Mouse (Mus musculus) intestine, postnatal 0 days (tissue): ENCODE measurements around the gene Bub1. TPM values are rescaled to one million over a fixed set of nuclear protein-coding genes. Genes with fewer than 3 reads are reported as not detected.
A peak's percentile ranks its signal among the peaks of the same experiment; 100 is the strongest.

Experiments used
- ATAC-seq: fragments of 200-750 bp; cut with Nextera tagmentation; 2 replicates; pipeline ENCODE4 v1.8.0; 2017; ENCODE audit warnings: mild to moderate bottlenecking, moderate TSS enrichment, moderate library complexity
- H3K27ac ChIP-seq: fragments of 300-500 bp; sonication (generic); 2 replicates; pipeline ENCODE4 v1.5.1; 2014; ENCODE audit warnings: mild to moderate bottlenecking, low read depth, low read length, moderate library complexity
- H3K27me3 ChIP-seq: fragments of 300-500 bp; sonication (generic); replicated peaks from 2 replicates; pipeline ENCODE4 v1.6.1; 2014; ENCODE audit warnings: low read length, mixed read lengths; ENCODE audit not compliant: control insufficient read depth, insufficient read depth
- H3K36me3 ChIP-seq: fragments of 300-500 bp; sonication (generic); 2 replicates; pipeline ENCODE4 v1.6.1; 2014; ENCODE audit warnings: mild to moderate bottlenecking, moderate library complexity; ENCODE audit not compliant: control insufficient read depth, insufficient read depth
- H3K4me1 ChIP-seq: fragments of 300-500 bp; sonication (generic); replicated peaks from 2 replicates; pipeline ENCODE4 v1.6.1; 2014; ENCODE audit warnings: antibody characterized with exemption, low read length, mixed read lengths; ENCODE audit not compliant: control insufficient read depth, insufficient read depth
- H3K4me2 ChIP-seq: fragments of 300-500 bp; sonication (generic); replicated peaks from 2 replicates; pipeline ENCODE4 v1.6.1; 2014; ENCODE audit warnings: low read depth, mild to moderate bottlenecking, moderate library complexity
- H3K4me3 ChIP-seq: fragments of 300-500 bp; sonication (generic); 2 replicates; pipeline ENCODE4 v1.5.1; 2014; ENCODE audit warnings: low read depth, low read length
- H3K9ac ChIP-seq: fragments of 300-500 bp; sonication (generic); 2 replicates; pipeline ENCODE4 v1.6.1; 2014; ENCODE audit warnings: mild to moderate bottlenecking, low read depth, low read length
- H3K9me3 ChIP-seq: fragments of 300-500 bp; sonication (generic); 2 replicates; pipeline ENCODE4 v1.6.1; 2016; ENCODE audit warnings: mixed run types; ENCODE audit not compliant: control insufficient read depth
- CTCF ChIP-seq: sonication (generic); IDR thresholded peaks from 2 replicates; pipeline ENCODE4 v1.5.1; 2016; ENCODE audit warnings: low read depth, mild to moderate bottlenecking, control low read depth, antibody characterized with exemption, moderate library complexity
- WGBS: fragments of 180-500 bp; shearing (Covaris S2); extraction: QIAGEN DNeasy Blood & Tissue Kit; methylation state at CpG from one replicate; pipeline ENCODE4 v1.1.7; 2014; 5-methylcytosine and 5-hydroxymethylcytosine counted together
- polyA plus RNA-seq: library from polyadenylated mRNA; unstranded; fragments of >200 nt; fragmentation: Nextera tagmentation; extraction: Ambion mirVana; gene quantifications from 2 replicates; pipeline ENCODE4 v1.2.1, GENCODE M21; 2015

The Bub1 gene
- polyA plus RNA-seq, 1 experiment from 2014 or later: 6.3 TPM

DNA sequence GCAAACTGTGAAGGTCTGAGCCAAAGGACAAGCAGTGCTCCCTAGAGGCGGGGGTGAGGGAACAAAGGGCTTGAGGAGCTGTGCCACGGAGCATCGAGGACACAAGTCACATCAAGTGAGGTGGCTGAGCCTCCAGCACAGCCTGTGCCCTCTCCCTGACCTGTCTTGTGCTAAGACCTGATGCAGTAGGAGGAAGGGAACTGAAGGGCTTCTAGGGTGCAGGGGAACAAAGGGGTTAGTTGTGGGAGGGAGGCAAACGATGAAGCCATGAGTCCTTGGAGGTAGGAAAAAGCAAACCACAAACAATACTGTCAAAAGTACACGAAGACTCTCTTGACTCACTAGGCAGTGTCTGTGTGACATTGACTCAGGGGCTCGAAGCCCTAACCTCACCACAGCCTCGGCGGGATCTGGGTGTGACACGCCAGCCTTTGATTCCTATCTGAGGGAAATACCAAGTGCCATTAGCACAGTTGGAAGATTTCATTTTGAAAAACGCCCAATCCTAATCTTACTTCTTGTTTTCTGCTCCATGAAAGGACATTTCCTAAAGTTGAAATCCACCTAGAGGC is 71.2 kb downstream of the Bub1 start:
- Histone ChIP-seq H3K27me3 (no peaks in the 10 kb centered on the region), H3K27ac (no peak overlapping the region), H3K9ac (no peak overlapping the region), H3K4me3 (no peak overlapping the region), H3K36me3 (no peaks in the 10 kb centered on the region; the same call in 1 of the 2 replicates), H3K4me2 (no peak overlapping the region), H3K9me3 (no peaks in the 10 kb centered on the region), H3K4me1 (no peaks in the 10 kb centered on the region)
- no peak for ATAC-seq
- TF ChIP-seq CTCF: no peak
- WGBS: 66% methylated on average over 10 of the region's 10 CpGs

DNA sequence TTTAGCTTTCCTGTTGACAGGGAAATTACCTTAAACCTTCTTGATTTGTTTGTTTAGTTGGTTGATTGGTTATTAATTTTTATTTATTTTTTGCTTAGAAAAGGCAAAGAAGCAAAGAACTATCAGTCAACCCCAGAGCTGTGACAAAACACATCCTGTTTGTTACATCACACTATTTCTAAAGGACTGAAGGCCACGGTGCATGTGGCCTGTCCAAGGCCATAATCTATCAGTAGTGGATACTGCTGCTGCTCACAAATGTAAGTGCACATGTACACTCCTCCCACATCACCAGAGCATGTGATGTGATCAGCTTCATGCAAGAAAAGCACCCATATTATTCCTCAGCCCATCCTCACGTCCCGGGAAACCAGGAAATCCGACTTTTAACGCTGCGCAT is 71.7 kb downstream of the Bub1 start:
- WGBS: 88% methylated on average over 6 of the region's 6 CpGs
- H3K27me3 ChIP-seq: no peaks in the 10 kb centered on the region
- no peak overlapping the region for H3K27ac ChIP-seq
- H3K9me3 ChIP-seq: no peaks in the 10 kb centered on the region
- no peak for ATAC-seq
- TF ChIP-seq CTCF: no peak
- H3K4me3 ChIP-seq: no peak overlapping the region
- H3K4me2 ChIP-seq: no peak overlapping the region
- no peaks in the 10 kb centered on the region; the same call in 1 of the 2 replicates for H3K36me3 ChIP-seq
- H3K4me1 ChIP-seq: no peaks in the 10 kb centered on the region
- no peak overlapping the region for H3K9ac ChIP-seq

DNA sequence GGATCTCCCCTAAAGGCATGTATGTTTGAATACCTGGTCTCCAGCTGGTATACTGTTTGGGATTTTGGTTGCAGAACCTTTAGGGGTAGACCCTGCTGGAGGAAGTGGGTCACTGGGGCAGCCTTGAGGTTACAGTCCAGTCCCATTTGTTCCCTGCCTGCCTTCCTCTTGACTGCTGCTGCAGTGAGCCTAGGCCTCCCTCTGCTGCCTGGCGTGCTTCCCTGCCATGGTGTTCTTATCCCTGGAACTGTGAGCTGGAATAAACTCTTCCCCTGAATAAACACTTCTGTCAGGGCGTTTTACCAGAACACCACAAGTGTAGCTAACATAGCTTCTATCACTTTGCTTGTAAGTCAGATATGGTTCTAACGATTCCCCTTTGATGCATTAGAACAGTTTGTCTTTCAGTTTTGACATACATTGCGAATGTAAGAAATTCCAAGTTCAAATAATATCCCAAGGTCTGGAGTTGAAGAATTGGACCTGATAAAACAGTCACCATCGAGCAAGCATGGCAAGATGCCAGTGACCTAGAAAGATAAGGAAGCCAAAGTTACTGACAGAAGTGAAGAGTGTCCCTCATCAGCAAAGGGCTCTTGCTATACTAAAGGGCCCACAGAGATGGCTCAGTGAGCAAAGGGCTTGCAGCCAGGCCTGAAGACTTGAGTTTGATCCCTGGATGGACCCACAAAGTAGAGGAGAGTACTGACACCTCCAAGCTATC is 72.3 kb downstream of the Bub1 start:
- 62% methylated on average over 5 of the region's 5 CpGs for WGBS
- no peak overlapping the region for H3K27ac ChIP-seq
- H3K9ac ChIP-seq: no peak overlapping the region
- H3K4me3 ChIP-seq: no peak overlapping the region
- TF ChIP-seq CTCF: peak; percentile 64
- no peaks in the 10 kb centered on the region for H3K4me1 ChIP-seq
- no peaks in the 10 kb centered on the region; the same call in 1 of the 2 replicates for H3K36me3 ChIP-seq
- no peaks in the 10 kb centered on the region for H3K9me3 ChIP-seq
- no peaks in the 10 kb centered on the region for H3K27me3 ChIP-seq
- no peak for ATAC-seq
- no peak overlapping the region for H3K4me2 ChIP-seq

DNA sequence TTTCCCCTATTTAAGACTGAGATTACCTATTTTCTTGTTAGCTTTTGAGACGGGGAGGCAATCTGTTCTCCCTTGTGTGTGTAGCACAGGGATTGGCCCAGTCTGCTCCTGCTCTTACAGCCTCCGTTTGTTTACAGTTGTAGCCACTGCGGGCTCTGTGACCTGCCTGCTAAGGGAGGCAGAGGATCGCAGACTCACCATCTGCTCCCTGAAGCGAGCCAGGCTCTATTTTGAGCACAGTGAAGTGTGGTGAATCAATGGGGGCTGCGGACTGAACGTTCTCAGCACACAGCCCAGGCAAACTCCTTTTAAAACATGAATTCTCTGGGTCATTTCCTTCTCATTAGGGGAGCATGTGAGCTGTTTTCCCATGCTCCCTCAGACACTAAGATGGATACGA is 74.5 kb downstream of the Bub1 start:
- no peaks in the 10 kb centered on the region for H3K27me3 ChIP-seq
- no peak for ATAC-seq
- no peaks in the 10 kb centered on the region; the same call in 1 of the 2 replicates for H3K36me3 ChIP-seq
- no peaks in the 10 kb centered on the region for H3K9me3 ChIP-seq
- no peaks in the 10 kb centered on the region for H3K4me1 ChIP-seq
- H3K9ac ChIP-seq: no peak overlapping the region
- no peak overlapping the region for H3K4me2 ChIP-seq
- no peak overlapping the region for H3K4me3 ChIP-seq
- 35% methylated on average over 8 of the region's 8 CpGs for WGBS
- TF ChIP-seq CTCF: no peak
- H3K27ac ChIP-seq: no peak overlapping the region

DNA sequence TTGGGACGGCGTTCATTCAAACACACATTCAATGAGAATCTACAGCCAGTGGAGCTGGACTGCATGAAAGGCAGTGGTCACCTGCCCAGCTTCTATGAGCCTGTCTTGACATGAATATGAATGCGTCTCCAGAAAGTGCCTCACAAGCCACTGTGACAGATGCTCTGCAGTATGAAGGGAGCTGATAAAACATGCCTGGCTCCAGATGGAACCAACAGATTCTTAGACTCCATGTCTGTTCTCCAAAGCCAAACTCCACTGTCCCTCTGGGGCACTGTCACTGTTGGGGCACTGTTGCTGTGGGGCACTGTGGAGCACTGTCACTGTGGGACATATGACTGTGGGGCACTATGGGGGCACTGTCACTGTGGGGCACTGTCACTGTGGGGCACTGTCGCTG is 77.6 kb downstream of the Bub1 start:
- H3K4me1 ChIP-seq: no peaks in the 10 kb centered on the region
- H3K4me2 ChIP-seq: no peak overlapping the region
- WGBS: 89% methylated on average over 4 of the region's 4 CpGs
- TF ChIP-seq CTCF: no peak
- H3K9ac ChIP-seq: no peak overlapping the region
- H3K36me3 ChIP-seq: no peaks in the 10 kb centered on the region
- ATAC-seq: no peak
- H3K27me3 ChIP-seq: no peaks in the 10 kb centered on the region
- H3K27ac ChIP-seq: no peak overlapping the region
- H3K9me3 ChIP-seq: no peaks in the 10 kb centered on the region
- no peak overlapping the region for H3K4me3 ChIP-seq

DNA sequence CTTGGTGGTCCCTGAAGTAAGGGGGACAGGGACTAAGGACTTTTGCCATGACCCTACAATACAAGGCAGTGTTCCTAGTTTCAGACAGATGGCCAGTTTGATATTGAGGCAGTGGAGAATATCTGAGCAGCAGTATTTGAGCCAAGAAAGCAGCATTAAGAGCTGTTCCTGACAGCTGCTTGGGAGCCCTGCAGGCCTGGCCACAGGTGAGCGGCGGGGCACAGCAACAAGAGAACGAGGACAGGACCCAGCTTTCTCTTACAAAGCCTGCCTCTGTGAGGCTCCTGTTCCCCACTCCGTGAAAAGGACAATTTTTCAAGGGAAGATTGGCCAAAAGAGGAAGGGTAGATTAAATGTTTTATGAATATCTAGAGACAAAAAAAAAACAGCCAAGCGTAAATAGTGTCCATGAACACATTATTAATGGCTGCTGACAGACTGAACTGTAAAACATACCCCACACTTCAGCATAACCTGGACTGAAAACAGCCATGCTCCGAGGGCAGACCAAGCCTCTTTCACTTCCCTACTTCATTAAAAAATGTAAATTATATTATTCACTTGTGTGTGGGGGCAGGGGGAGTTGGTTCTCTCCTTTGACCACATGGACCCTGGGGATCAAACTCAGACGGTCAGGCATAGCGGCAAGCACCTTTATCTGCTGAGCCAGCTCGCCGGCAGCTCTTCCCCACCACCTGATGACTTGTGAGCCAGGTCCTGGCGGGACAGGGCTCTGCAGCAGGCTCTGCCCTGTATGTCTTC is 79.6 kb downstream of the Bub1 start:
- H3K4me2 ChIP-seq: no peak overlapping the region
- no peaks in the 10 kb centered on the region for H3K36me3 ChIP-seq
- no peak overlapping the region for H3K4me3 ChIP-seq
- no peak for TF ChIP-seq CTCF
- H3K9ac ChIP-seq: no peak overlapping the region
- H3K27me3 ChIP-seq: no peaks in the 10 kb centered on the region
- 76% methylated on average over 11 of the region's 11 CpGs for WGBS
- H3K4me1 ChIP-seq: no peaks in the 10 kb centered on the region
- no peaks in the 10 kb centered on the region for H3K9me3 ChIP-seq
- ATAC-seq: no peak
- no peak overlapping the region for H3K27ac ChIP-seq

Other genes starting within 250 kb of the Bub1 start
- gene Zfp661, start 244.8 kb downstream of the Bub1 start, polyA plus RNA-seq: 0.99 and 1.1 TPM in 2 replicates
- 65.9 and 71.0 TPM in 2 replicates for gene Mrps5, start 244.6 kb downstream of the Bub1 start, polyA plus RNA-seq
- gene Mal, start 175.2 kb downstream of the Bub1 start, polyA plus RNA-seq: 1.9 and 3.8 TPM in 2 replicates
- gene Mall, start 101.9 kb downstream of the Bub1 start, polyA plus RNA-seq: 122 and 141 TPM in 2 replicates
- gene Nphp1, start 43.0 kb downstream of the Bub1 start, polyA plus RNA-seq: 13.0 and 13.3 TPM in 2 replicates
- 50.0 and 50.6 TPM in 2 replicates for gene Mtln, start 39.4 kb downstream of the Bub1 start, polyA plus RNA-seq
- 0.13 and 0.25 TPM in 2 replicates for gene Acoxl, start 7.0 kb upstream of the Bub1 start, polyA plus RNA-seq